Mouse (Mus musculus) gastrocnemius, postnatal 10 days (tissue): ENCODE data around the gene Cbarp. TPM values are rescaled to one million over a fixed set of nuclear protein-coding genes. Genes with fewer than 3 reads are reported as not detected.
A peak's percentile ranks its signal among the peaks of the same experiment; 100 is the strongest.

ENCODE experiments used
- DNase-seq: peaks from one replicate; pipeline ENCODE4 v3.0.0; 2021; ENCODE audit warnings: mixed read lengths
- total RNA-seq, 2 experiments: library from RNA; stranded (reverse); gene quantifications; 2 replicates each; pipeline ENCODE4 v1.2.3; 2021

Gene Cbarp
- total RNA-seq, 2 experiments from 2014 or later, result 2.3 to 3.2 TPM

DNA sequence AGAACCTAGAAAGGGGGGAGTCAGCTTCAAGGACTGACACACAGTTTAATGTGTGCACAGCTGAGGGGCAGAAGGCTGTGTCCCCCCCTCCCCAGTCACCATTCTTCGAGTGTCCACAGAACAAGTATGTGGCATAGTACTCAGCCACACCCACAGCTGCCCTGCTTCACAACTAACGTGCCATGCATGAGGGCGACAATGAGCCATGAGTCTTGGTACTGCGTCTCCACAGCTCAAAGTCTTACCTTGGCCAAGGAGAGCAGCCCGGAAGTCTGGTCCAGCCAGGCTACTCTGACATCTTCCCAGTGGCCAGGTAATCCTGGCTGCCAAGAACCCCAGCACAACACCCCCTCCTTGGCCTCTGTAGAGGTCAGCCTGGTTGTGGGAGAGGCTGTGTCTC, 47.9 kb downstream of the Cbarp start:
- no peak for DNase-seq

DNA sequence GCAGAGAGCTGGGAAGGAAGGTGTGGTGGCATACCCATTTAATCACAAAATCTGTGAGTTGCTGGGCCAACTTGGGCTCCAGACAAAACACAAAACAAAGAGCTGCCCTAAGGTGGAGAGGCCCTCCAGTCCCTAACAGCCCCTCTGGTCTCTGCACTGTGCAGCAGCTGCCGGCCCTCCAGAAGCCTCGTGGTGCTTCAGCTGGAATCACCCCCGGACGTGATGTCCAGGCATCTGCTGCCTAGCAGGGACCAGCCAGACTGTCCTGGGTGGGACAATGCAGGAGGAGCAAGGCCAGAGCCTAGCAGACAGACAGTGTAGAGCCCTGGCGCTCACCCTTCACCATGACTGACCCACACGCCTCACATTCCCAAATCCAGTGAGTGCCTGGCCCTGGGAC, 49.1 kb downstream of the Cbarp start:
- DNase-seq, result peak; percentile 35

DNA sequence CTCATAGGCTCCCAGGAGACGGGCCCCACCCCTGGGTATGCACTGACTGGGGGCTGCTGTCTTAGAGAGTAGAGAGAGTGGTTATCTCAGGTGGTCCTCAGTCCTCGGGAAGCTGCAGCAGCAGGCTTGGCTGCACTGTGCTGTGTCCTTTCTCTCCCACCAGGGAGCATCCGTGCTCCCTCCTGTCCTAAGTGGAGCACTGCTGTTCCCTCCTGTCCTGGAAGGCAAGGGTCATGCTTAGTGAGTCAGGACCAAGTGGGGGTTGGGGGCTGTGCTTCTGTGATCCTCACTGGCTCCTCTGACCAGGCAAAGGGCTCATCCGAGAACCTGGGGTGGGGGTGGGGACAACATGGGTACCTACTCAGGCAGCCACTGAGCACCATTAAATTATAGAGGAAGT, 51.5 kb downstream of the Cbarp start:
- no peak for DNase-seq

DNA sequence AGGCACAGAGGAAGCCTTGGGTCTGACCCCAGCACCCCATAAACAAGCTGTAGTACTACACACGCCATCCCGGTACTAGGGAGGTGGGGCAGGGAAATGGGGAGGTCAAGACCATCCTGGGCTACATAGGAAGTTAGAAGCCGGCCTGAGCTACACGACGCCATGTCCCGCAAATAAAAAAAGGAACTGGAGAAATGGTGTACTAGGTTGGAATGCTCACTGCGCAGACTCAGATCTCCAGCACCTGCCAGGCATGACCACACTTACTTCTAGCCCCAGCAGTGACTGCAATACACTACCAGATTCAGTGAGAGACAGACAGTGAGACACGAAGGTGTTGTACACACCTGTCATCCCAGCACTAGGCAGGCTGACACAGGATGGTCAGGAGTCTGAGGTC, 53.2 kb downstream of the Cbarp start:
- no peak for DNase-seq

DNA sequence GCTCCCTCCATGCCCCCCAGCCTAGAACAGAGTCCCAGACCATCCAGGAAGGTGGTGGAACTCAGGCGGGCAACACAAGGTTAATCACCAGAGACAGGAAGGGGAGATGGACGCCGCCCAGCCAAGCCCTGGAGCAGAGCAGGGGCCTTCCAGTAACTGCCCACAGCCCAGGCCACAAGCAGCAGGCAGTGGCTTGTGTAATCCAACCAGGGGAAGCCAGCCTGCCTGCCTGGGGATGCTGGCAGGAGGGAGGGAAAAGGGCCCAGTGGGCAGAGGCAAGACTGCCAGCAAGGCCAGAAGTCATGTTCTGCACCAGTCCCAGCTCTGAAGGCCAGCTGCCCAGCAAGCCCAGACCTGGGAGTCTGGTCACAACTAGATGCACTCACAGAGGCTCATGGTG, 53.8 kb downstream of the Cbarp start:
- no peak for DNase-seq

DNA sequence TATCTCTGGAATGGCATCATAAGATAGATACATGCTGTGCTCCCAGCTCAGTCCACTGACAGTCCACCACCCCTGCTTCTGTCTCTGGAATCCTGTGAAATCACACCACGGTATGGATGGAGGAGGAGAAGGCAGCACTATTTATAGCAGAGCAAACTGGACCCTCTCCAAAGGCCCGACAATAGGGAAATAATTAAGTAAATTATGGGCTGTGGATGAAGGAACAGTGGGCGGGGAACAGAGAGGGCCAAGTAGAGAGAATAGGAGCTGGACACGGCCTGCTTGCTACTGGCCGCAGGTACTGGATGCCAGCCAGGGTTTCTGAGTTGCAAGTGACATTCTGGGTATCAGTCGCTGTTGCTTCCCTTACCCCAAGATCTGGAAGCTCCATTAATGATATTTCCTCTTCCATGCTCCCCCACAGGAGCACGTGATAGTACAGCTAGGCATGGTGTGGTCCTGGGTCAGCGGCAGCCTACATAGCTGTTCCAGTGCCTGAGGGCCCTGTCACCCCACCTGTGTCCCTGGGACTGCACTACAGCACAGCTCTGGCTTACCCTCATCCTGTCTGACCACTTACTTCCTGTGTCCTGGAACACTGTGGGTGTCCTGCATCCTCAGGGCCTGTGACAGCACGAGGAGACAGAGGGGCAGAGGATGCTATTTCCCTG, 55.7 kb downstream of the Cbarp start:
- no peak for DNase-seq

DNA sequence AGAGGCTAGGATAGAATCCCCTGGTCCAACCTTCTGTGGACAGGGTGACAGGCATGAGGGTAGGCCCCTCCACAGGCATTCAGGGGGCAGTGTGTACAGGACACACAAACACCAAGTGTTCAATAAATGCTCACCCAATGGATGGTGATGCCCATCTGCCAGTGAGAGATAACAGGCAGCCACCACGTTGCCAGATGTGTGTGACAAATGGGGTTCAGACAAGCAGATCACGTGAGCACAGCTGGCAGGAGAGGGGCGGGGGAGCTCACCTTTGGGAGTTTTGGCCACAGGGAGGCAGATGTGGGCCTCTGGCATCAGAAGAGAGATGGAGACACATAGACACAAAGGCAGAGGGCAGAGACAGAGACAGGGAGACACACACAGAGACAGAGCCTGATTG, 59.6 kb downstream of the Cbarp start:
- no peak for DNase-seq

Other genes with a start within 250 kb of the Cbarp start
- gene Cfd, start 250.0 kb downstream of the Cbarp start, total RNA-seq, result 10 to 100 TPM; 21.5 to 22.8 TPM
- 10 to 100 TPM; 39.6 to 43.8 TPM for gene Med16, start 231.9 kb downstream of the Cbarp start, total RNA-seq
- gene Gm26602, start 230.0 kb downstream of the Cbarp start, total RNA-seq, result not detected
- gene Kiss1r, start 223.9 kb downstream of the Cbarp start, total RNA-seq, result under 1 TPM; 0.23 to 0.59 TPM
- gene R3hdm4, start 219.6 kb downstream of the Cbarp start, total RNA-seq, result 100 to 1,000 TPM; 101 to 108 TPM
- gene Arid3a, start 213.8 kb downstream of the Cbarp start, total RNA-seq, result 1 to 10 TPM; 2.6 to 4.1 TPM
- gene Wdr18, start 180.7 kb downstream of the Cbarp start, total RNA-seq, result 10 to 100 TPM; 18.0 to 21.8 TPM
- under 1 TPM; 0.14 to 0.38 TPM for gene Grin3b, start 170.1 kb downstream of the Cbarp start, total RNA-seq
- gene Tmem259, start 156.5 kb downstream of the Cbarp start, total RNA-seq, result 10 to 100 TPM; 85.5 to 90.8 TPM
- 10 to 100 TPM; 26.1 to 38.6 TPM for gene Cnn2, start 152.3 kb downstream of the Cbarp start, total RNA-seq
- gene Abca7, start 144.3 kb downstream of the Cbarp start, total RNA-seq, result 1 to 10 TPM; 3.2 to 4.2 TPM
- 1 to 10 TPM; 2.0 to 3.5 TPM for gene Arhgap45, start 124.2 kb downstream of the Cbarp start, total RNA-seq
- gene Polr2e, start 101.0 kb downstream of the Cbarp start, total RNA-seq, result 10 to 100 TPM; 62.1 to 62.7 TPM
- 100 to 1,000 TPM; 380 to 398 TPM for gene Gpx4, start 93.7 kb downstream of the Cbarp start, total RNA-seq
- gene Sbno2, start 35.3 kb downstream of the Cbarp start, total RNA-seq, result 10 to 100 TPM in 1 of 2 experiments, 1 to 10 TPM in 1; 7.7 to 11.6 TPM
- gene Stk11, start 25.0 kb downstream of the Cbarp start, total RNA-seq, result 100 to 1,000 TPM; 105 to 110 TPM
- 100 to 1,000 TPM; 576 to 659 TPM for gene Atp5d, start 2.2 kb downstream of the Cbarp start, total RNA-seq
- 10 to 100 TPM; 34.3 to 62.7 TPM for gene Midn, start 7.4 kb upstream of the Cbarp start, total RNA-seq
- gene Cirbp, start 25.1 kb upstream of the Cbarp start, total RNA-seq, result 10 to 100 TPM; 84.3 to 88.4 TPM
- gene 1600002K03Rik, start 32.1 kb upstream of the Cbarp start, total RNA-seq, result 1 to 10 TPM; 3.9 to 5.5 TPM
- 1 to 10 TPM; 1.1 to 1.9 TPM for gene Efna2, start 38.6 kb upstream of the Cbarp start, total RNA-seq
- 10 to 100 TPM; 26.4 to 31.3 TPM for gene Mum1, start 85.6 kb upstream of the Cbarp start, total RNA-seq
- gene Ndufs7, start 108.3 kb upstream of the Cbarp start, total RNA-seq, result 100 to 1,000 TPM; 371 to 457 TPM
- 100 to 1,000 TPM; 342 to 351 TPM for gene Gamt, start 120.2 kb upstream of the Cbarp start, total RNA-seq
- gene Dazap1, start 120.7 kb upstream of the Cbarp start, total RNA-seq, result 10 to 100 TPM; 67.8 to 81.0 TPM
- gene Rps15, start 151.6 kb upstream of the Cbarp start, total RNA-seq, result 100 to 1,000 TPM; 952 to 954 TPM
- gene Apc2, start 155.1 kb upstream of the Cbarp start, total RNA-seq, result under 1 TPM; 0.87 to 0.95 TPM
- 10 to 100 TPM; 10.5 to 13.1 TPM for gene 2310011J03Rik, start 179.7 kb upstream of the Cbarp start, total RNA-seq
- 1 to 10 TPM in 1 of 2 experiments, under 1 TPM in 1; 0.75 to 1.5 TPM for gene Pcsk4, start 188.7 kb upstream of the Cbarp start, total RNA-seq
- 1 to 10 TPM; 2.1 to 2.4 TPM for gene Reep6, start 189.1 kb upstream of the Cbarp start, total RNA-seq
- gene Adamtsl5, start 207.6 kb upstream of the Cbarp start, total RNA-seq, result 10 to 100 TPM; 15.2 to 20.4 TPM
- not detected for gene Plk5, start 215.6 kb upstream of the Cbarp start, total RNA-seq
- gene Mex3d, start 246.8 kb upstream of the Cbarp start, total RNA-seq, result 10 to 100 TPM in 1 of 2 experiments, 1 to 10 TPM in 1; 8.9 to 12.2 TPM